Mouse (Mus musculus) lung, embryonic 16.5 days (tissue): ENCODE data around the gene Zfpm1. TPM values are rescaled to one million over a fixed set of nuclear protein-coding genes. Genes with fewer than 3 reads are reported as not detected.

ENCODE experiments used
- ATAC-seq: fragments of 200-750 bp; cut with Nextera tagmentation; 2 replicates; pipeline ENCODE4 v1.8.0; 2017; ENCODE audit warnings: low read depth, mild to moderate bottlenecking, moderate library complexity
- H3K27ac ChIP-seq: fragments of 300-500 bp; sonication (generic); 2 replicates; pipeline ENCODE4 v1.5.1; 2014; ENCODE audit warnings: mild to moderate bottlenecking, control low read depth, low read length
- H3K27me3 ChIP-seq: fragments of 300-500 bp; sonication (generic); 2 replicates; pipeline ENCODE4 v1.6.1; 2014; ENCODE audit warnings: low read depth, low read length, mixed read lengths; ENCODE audit not compliant: control insufficient read depth, insufficient read depth
- H3K36me3 ChIP-seq: fragments of 300-500 bp; sonication (generic); 2 replicates; pipeline ENCODE4 v1.6.1; 2014; ENCODE audit warnings: low read length; ENCODE audit not compliant: control insufficient read depth, insufficient read depth
- H3K4me1 ChIP-seq: fragments of 300-500 bp; sonication (generic); replicated peaks from 2 replicates; pipeline ENCODE4 v1.6.1; 2014; ENCODE audit warnings: low read length, mixed read lengths; ENCODE audit not compliant: control insufficient read depth, insufficient read depth
- H3K4me2 ChIP-seq: fragments of 300-500 bp; sonication (generic); 2 replicates; pipeline ENCODE4 v1.6.1; 2014; ENCODE audit warnings: low read depth, low read length, control low read depth
- H3K4me3 ChIP-seq: fragments of 300-500 bp; sonication (generic); 2 replicates; pipeline ENCODE4 v1.5.1; 2014; ENCODE audit warnings: mild to moderate bottlenecking, low read length, control low read depth
- H3K9ac ChIP-seq: fragments of 300-500 bp; sonication (generic); 2 replicates; pipeline ENCODE4 v1.6.1; 2014; ENCODE audit warnings: low read length, control low read depth
- H3K9me3 ChIP-seq: fragments of 300-500 bp; sonication (generic); 2 replicates; pipeline ENCODE4 v1.6.1; 2016; ENCODE audit warnings: low read length; ENCODE audit not compliant: control insufficient read depth
- WGBS: fragments of 180-500 bp; shearing (Covaris S2); extraction: QIAGEN DNeasy Blood & Tissue Kit; methylation state at CpG from one replicate; pipeline ENCODE4 v1.1.7; 2014; 5-methylcytosine and 5-hydroxymethylcytosine counted together
- polyA plus RNA-seq: library from polyadenylated mRNA; unstranded; fragments of >200 nt; fragmentation: Nextera tagmentation; extraction: Ambion mirVana; gene quantifications from 2 replicates; pipeline ENCODE4 v1.2.1, GENCODE M21; 2015

The Zfpm1 gene
- polyA plus RNA-seq, 1 experiment from 2014 or later, result 1.2 TPM

GRCm38 (mm10) chr8:122251739-122252138, 30.2 kb upstream of the Zfpm1 start:
- no peaks in the 10 kb centered on the region for H3K36me3 ChIP-seq
- H3K4me2 ChIP-seq, result no peak overlapping the region
- 72% methylated on average over 1 of the region's 1 CpGs for WGBS
- no peak for ATAC-seq
- no peaks in the 10 kb centered on the region for H3K9me3 ChIP-seq
- H3K4me1 ChIP-seq, result 0 out of 2 replicates have a peak, but pooled peaks cover under 1% of the 10 kb centered on the region
- no peak overlapping the region for H3K4me3 ChIP-seq
- H3K27ac ChIP-seq, result no peak overlapping the region
- peaks cover 7% of the 10 kb centered on the region; the same call in 1 of the 2 replicates for H3K27me3 ChIP-seq
- no peak overlapping the region for H3K9ac ChIP-seq

DNA sequence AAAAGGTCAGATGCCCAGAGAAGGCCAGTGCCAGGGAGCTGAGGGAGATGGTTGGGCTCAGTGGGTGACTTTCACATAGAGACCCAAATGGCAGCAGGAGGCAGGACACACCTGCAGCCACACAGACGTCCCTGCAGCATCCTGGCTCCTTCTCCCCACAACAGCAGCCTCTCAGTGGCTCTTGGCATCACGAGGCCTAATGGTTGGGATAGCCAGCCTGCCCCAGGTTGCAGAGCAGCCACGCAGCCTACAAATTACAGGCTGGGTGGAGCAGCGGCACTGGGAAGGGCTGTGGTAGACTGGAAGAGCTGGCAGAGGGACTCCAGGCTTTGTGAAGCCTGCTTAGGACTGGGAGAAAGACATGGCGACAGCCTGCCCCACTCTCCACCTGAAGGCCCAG, 29.6 kb upstream of the Zfpm1 start:
- H3K4me2 ChIP-seq, result no peak overlapping the region
- WGBS, result 57% methylated on average over 5 of the region's 5 CpGs
- no peaks in the 10 kb centered on the region for H3K9me3 ChIP-seq
- H3K4me1 ChIP-seq, result no peaks in the 10 kb centered on the region
- ATAC-seq, result no peak
- H3K27ac ChIP-seq, result no peak overlapping the region
- peaks cover 7% of the 10 kb centered on the region; the same call in 1 of the 2 replicates for H3K27me3 ChIP-seq
- no peaks in the 10 kb centered on the region for H3K36me3 ChIP-seq
- no peak overlapping the region for H3K4me3 ChIP-seq
- H3K9ac ChIP-seq, result no peak overlapping the region

DNA sequence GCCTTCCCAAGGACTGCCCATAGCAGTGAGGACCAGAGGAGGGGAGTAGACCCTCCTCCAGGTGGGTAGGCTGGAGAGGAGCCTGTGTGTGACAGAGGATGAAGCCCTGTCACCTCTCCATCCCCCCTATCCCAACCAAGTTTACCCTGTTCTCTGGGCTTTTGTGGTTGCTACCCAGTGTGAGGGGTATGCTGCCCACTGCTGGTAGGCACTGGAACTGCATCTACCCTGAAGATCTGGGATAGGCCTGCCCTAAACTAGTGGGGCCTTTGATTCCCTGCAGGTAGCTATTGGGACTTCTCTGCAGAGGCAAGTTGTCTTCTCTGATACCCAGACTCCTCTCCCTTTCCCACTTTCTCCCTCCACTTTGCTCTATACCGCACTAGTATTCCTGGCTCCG, 22.6 kb upstream of the Zfpm1 start:
- ATAC-seq, result peak; percentile 27; the same call in 1 of the 2 replicates
- WGBS, result 65% methylated on average over 2 of the region's 2 CpGs
- H3K4me2 ChIP-seq, result no peak overlapping the region

GRCm38 (mm10) chr8:122260755-122261154, 21.2 kb upstream of the Zfpm1 start:
- Histone ChIP-seq H3K27me3 (peaks cover 3% of the 10 kb centered on the region; the same call in 1 of the 2 replicates), H3K4me1 (no peaks in the 10 kb centered on the region), H3K9me3 (no peaks in the 10 kb centered on the region), H3K27ac (no peak overlapping the region), H3K36me3 (no peaks in the 10 kb centered on the region), H3K4me3 (no peak overlapping the region), H3K4me2 (no peak overlapping the region), H3K9ac (no peak overlapping the region)
- no peak for ATAC-seq
- WGBS, result 55% methylated on average over 9 of the region's 9 CpGs

More for the DNA sequence above, 22.6 kb upstream of the Zfpm1 start:
- H3K27ac ChIP-seq, result no peak overlapping the region
- no peaks in the 10 kb centered on the region for H3K36me3 ChIP-seq
- no peak overlapping the region for H3K4me3 ChIP-seq
- no peak overlapping the region for H3K9ac ChIP-seq
- peaks cover 7% of the 10 kb centered on the region; the same call in 1 of the 2 replicates for H3K27me3 ChIP-seq
- H3K4me1 ChIP-seq, result no peaks in the 10 kb centered on the region
- H3K9me3 ChIP-seq, result no peaks in the 10 kb centered on the region

DNA sequence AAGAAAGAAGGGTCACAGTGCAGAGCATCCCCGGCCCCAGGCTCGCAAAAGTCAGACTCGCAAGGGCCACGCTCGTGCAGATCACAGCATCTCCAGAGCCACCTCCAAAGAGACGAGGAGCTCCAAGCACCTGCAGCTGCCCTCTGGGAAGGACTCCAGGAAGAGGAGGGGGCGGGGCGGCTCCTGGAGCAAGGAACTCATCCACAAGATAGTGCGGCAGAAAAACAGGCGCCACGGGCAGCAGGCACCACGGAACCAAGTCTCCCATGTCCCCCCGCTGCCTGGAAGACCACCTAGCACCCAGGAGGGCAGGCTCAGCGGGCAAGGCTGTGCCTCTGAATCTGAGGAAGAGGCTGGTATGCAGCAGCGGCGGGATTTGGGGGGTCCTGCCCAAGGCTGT, 19.1 kb upstream of the Zfpm1 start:
- H3K27me3 ChIP-seq, result no peaks in the 10 kb centered on the region; the same call in 1 of the 2 replicates
- no peaks in the 10 kb centered on the region for H3K9me3 ChIP-seq
- 67% methylated on average over 16 of the region's 16 CpGs for WGBS
- H3K4me1 ChIP-seq, result no peaks in the 10 kb centered on the region
- no peak for ATAC-seq
- no peak overlapping the region for H3K4me3 ChIP-seq
- no peak overlapping the region for H3K27ac ChIP-seq
- no peak overlapping the region for H3K4me2 ChIP-seq
- no peak overlapping the region for H3K9ac ChIP-seq
- H3K36me3 ChIP-seq, result no peaks in the 10 kb centered on the region

DNA sequence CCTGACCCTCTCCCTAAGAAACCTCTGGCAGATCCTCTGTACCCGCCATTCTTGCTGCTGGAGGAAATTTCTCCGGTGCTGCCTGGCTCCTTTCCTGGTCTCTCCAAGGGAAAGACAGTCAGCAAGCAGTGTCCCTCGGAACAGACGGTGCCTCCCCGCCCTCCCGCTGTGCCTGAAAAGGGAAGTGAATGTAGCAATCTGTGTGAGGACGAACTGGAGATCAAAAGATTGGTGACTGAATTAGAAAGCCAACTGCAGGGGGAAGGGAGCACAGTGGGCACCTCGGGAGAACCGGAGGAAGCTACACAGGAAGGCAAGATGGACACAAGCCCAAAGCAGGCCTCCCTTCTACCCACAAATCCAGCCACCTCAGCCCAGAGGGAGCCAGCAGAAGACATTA, 17.7 kb upstream of the Zfpm1 start:
- WGBS, result 36% methylated on average over 9 of the region's 9 CpGs
- H3K36me3 ChIP-seq, result no peaks in the 10 kb centered on the region
- H3K4me3 ChIP-seq, result no peak overlapping the region
- H3K27me3 ChIP-seq, result peaks cover 2% of the 10 kb centered on the region
- H3K9me3 ChIP-seq, result no peaks in the 10 kb centered on the region
- no peak overlapping the region for H3K27ac ChIP-seq
- peaks cover 4% of the 10 kb centered on the region; the same call in 1 of the 2 replicates for H3K4me1 ChIP-seq
- no peak overlapping the region for H3K4me2 ChIP-seq
- H3K9ac ChIP-seq, result no peak overlapping the region
- ATAC-seq, result no peak

GRCm38 (mm10) chr8:122265522-122265921, 16.4 kb upstream of the Zfpm1 start:
- WGBS, result 81% methylated on average over 8 of the region's 8 CpGs

DNA sequence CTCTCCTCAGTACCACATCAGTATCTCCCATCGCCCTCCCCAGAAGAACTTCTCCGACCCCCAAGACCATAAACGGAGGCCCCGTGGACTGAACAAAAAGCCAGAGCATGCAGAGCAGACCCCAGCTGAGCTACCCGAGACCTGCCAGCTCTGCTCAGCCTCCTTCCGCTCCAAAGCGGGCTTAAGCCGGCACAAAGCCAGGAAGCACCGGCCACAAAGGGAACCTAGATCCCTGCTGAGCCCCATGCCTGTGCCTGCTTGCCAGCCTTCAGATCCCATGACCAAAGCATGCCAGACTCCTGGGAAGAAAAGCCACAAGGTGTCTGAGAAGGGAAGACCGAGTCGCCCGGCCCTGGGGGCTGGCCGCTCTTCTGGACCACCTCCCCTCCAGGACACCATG, 15.1 kb upstream of the Zfpm1 start:
- H3K27ac ChIP-seq, result no peak overlapping the region

More at GRCm38 (mm10) chr8:122265522-122265921, 16.4 kb upstream of the Zfpm1 start:
- Histone ChIP-seq H3K27me3 (peaks cover 2% of the 10 kb centered on the region), H3K4me2 (no peak overlapping the region), H3K27ac (no peak overlapping the region), H3K9ac (no peak overlapping the region), H3K4me1 (peaks cover 4% of the 10 kb centered on the region; the same call in 1 of the 2 replicates), H3K9me3 (no peaks in the 10 kb centered on the region), H3K4me3 (no peak overlapping the region), H3K36me3 (no peaks in the 10 kb centered on the region)
- ATAC-seq, result no peak

DNA sequence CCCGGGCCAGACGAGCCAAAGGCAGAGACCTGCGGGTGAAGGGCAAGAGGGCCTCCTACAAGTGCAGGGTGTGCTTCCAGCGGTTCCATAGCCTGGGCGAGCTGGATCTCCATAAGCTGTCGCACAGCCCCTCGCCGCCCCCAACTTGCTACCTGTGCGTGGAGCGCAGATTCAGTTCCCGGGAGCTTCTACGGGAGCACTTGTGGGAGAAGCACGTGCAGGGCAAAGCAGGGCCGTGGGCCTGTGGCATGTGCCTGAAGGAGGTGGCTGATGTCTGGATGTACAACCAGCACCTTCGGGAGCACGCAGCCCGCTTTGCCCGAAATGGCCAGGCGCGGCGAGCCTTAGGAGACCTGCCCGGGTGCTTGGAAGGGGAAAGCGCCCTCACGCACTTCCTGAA, 13.1 kb upstream of the Zfpm1 start:
- H3K27me3 ChIP-seq, result peaks cover 2% of the 10 kb centered on the region
- H3K4me3 ChIP-seq, result peak overlapping the region; percentile 41
- peak overlapping the region; percentile 46 for H3K9ac ChIP-seq
- peak overlapping the region; percentile 64 for H3K4me2 ChIP-seq
- no peak for ATAC-seq
- H3K27ac ChIP-seq, result no peak overlapping the region
- WGBS, result 43% methylated on average over 24 of the region's 24 CpGs
- no peaks in the 10 kb centered on the region for H3K36me3 ChIP-seq
- no peaks in the 10 kb centered on the region for H3K9me3 ChIP-seq
- H3K4me1 ChIP-seq, result peaks cover 4% of the 10 kb centered on the region; the same call in 1 of the 2 replicates

More for the DNA sequence above, 15.1 kb upstream of the Zfpm1 start:
- no peak overlapping the region for H3K4me2 ChIP-seq
- peaks cover 4% of the 10 kb centered on the region; the same call in 1 of the 2 replicates for H3K4me1 ChIP-seq
- H3K36me3 ChIP-seq, result no peaks in the 10 kb centered on the region
- 61% methylated on average over 13 of the region's 13 CpGs for WGBS
- no peaks in the 10 kb centered on the region for H3K9me3 ChIP-seq
- H3K9ac ChIP-seq, result no peak overlapping the region
- peaks cover 2% of the 10 kb centered on the region for H3K27me3 ChIP-seq
- ATAC-seq, result no peak
- no peak overlapping the region for H3K4me3 ChIP-seq
